ENCODE assay signal across 21 mouse cellular contexts in genomic region chr16:92995993-92996350, GRCm38 (mm10).
"Had no signal": no experiment of that assay in that cellular context is flagged by ENCODE, and none has a peak within 500 bp of the region (broad histone marks: within the 10 kb centered on the region; RNA-seq: fewer than 3 reads in every experiment).

No protein-coding gene starts in this region.

- H3K27ac ChIP-seq: layer of hippocampus, adult 2 months; limb, embryonic 10.5 days; limb, embryonic 13.5 days; liver, embryonic 14.5 days; macrophage; midbrain, embryonic 12.5 days; midbrain, embryonic 15.5 days; neural tube, embryonic 12.5 days; neural tube, embryonic 15.5 days; stomach, postnatal 0 days had no signal

- H3K9me3 ChIP-seq: limb, embryonic 10.5 days; limb, embryonic 13.5 days; midbrain, embryonic 12.5 days; midbrain, embryonic 15.5 days; neural tube, embryonic 12.5 days; neural tube, embryonic 15.5 days had no signal

- H3K4me3 ChIP-seq: layer of hippocampus, adult 2 months; limb, embryonic 10.5 days; limb, embryonic 13.5 days; midbrain, embryonic 12.5 days; midbrain, embryonic 15.5 days; neural tube, embryonic 12.5 days; neural tube, embryonic 15.5 days had no signal

- DNase-seq: layer of hippocampus, adult 9-11 months; liver, postnatal 0 days; lung, embryonic 14.5 days; right cerebral cortex, adult 18-20 months; right cerebral cortex, postnatal 14 days; right cerebral cortex, postnatal 4 days; thymus, adult 2 months; thymus, postnatal 14 days; thymus, postnatal 4 days had no signal

- H3K36me3 ChIP-seq: limb, embryonic 10.5 days; limb, embryonic 13.5 days; midbrain, embryonic 12.5 days; midbrain, embryonic 15.5 days; neural tube, embryonic 12.5 days; neural tube, embryonic 15.5 days had no signal

- H3K27me3 ChIP-seq: midbrain, embryonic 12.5 days; midbrain, embryonic 15.5 days; neural tube, embryonic 12.5 days; neural tube, embryonic 15.5 days had no signal

- H3K9ac ChIP-seq: limb, embryonic 13.5 days; liver, embryonic 14.5 days; liver, postnatal 0 days; lung, embryonic 14.5 days; midbrain, embryonic 12.5 days; midbrain, embryonic 15.5 days; neural tube, embryonic 12.5 days; neural tube, embryonic 15.5 days had no signal

- H3K4me1 ChIP-seq: limb, embryonic 10.5 days; limb, embryonic 13.5 days; midbrain, embryonic 15.5 days; neural tube, embryonic 12.5 days; neural tube, embryonic 15.5 days had no signal

- H3K4me2 ChIP-seq: limb, embryonic 13.5 days; liver, embryonic 11.5 days; lung, embryonic 14.5 days; midbrain, embryonic 12.5 days; midbrain, embryonic 15.5 days; neural tube, embryonic 12.5 days; neural tube, embryonic 15.5 days had no signal

- ATAC-seq: liver, postnatal 0 days; lung, postnatal 0 days; midbrain, embryonic 15.5 days had no signal
